Mouse (Mus musculus) forebrain, embryonic 12.5 days (tissue): ENCODE results near the gene Trdn. TPM values are rescaled to one million over a fixed set of nuclear protein-coding genes. Genes with fewer than 3 reads are reported as not detected.

Source experiments
- ATAC-seq: fragments of 200-750 bp; cut with Nextera tagmentation; 2 replicates; pipeline ENCODE4 v1.8.0; 2017; ENCODE audit warnings: moderate TSS enrichment; ENCODE audit not compliant: low FRiP score
- H3K27ac ChIP-seq: fragments of 300-500 bp; sonication (generic); 2 replicates; pipeline ENCODE4 v1.5.1; 2016; ENCODE audit warnings: mild to moderate bottlenecking
- H3K27me3 ChIP-seq: fragments of 300-500 bp; sonication (generic); 2 replicates; pipeline ENCODE4 v1.6.1; 2016; ENCODE audit warnings: mild to moderate bottlenecking
- H3K36me3 ChIP-seq: fragments of 300-500 bp; sonication (generic); replicated peaks from 2 replicates; pipeline ENCODE4 v1.6.1; 2016; ENCODE audit warnings: mild to moderate bottlenecking
- H3K4me1 ChIP-seq: fragments of 300-500 bp; sonication (generic); 2 replicates; pipeline ENCODE4 v1.6.1; 2016
- H3K4me2 ChIP-seq: fragments of 300-500 bp; sonication (generic); 2 replicates; pipeline ENCODE4 v1.6.1; 2016; ENCODE audit warnings: mild to moderate bottlenecking, moderate library complexity
- H3K4me3 ChIP-seq: fragments of 300-500 bp; sonication (generic); replicated peaks from 2 replicates; pipeline ENCODE4 v1.5.1; 2016; ENCODE audit warnings: mild to moderate bottlenecking
- H3K9ac ChIP-seq: fragments of 300-500 bp; sonication (generic); 2 replicates; pipeline ENCODE4 v1.6.1; 2016; ENCODE audit warnings: mild to moderate bottlenecking
- H3K9me3 ChIP-seq: fragments of 300-500 bp; sonication (generic); 2 replicates; pipeline ENCODE4 v1.6.1; 2016
- WGBS: fragments of 180-500 bp; shearing (Covaris S2); methylation state at CpG from one replicate; pipeline ENCODE4 v1.1.7; 2016; 5-methylcytosine and 5-hydroxymethylcytosine counted together
- polyA plus RNA-seq: library from polyadenylated mRNA; unstranded; fragments of >200 nt; fragmentation: Nextera tagmentation; extraction: Ambion mirVana; gene quantifications from 2 replicates; pipeline ENCODE4 v1.2.1, GENCODE M21; 2016

Gene Trdn
- 0.10 and 0.22 TPM in 2 replicates for polyA plus RNA-seq

- H3K4me2 ChIP-seq, result no peak within 1 kb of the TSS
- H3K27me3 ChIP-seq, result no peaks in the 10 kb centered on the region
- H3K4me1 ChIP-seq, result 0 out of 2 replicates have a peak, but pooled peaks cover 2% of the 10 kb centered on the region
- H3K9ac ChIP-seq, result no peak within 1 kb of the TSS
- no peak within 1 kb of the TSS for H3K27ac ChIP-seq
- ATAC-seq, result no peak
- H3K9me3 ChIP-seq, result no peaks in the 10 kb centered on the region
- 82% methylated on average over 1 of the region's 1 CpGs for WGBS
- no peaks in the 10 kb centered on the region for H3K36me3 ChIP-seq
- no peak within 1 kb of the TSS for H3K4me3 ChIP-seq
These were observed at the start of gene Trdn for GRCm38 (mm10) chr10:33080254-33080653. Gene Trdn (plus strand): TSS chr10:33080554.

GRCm38 (mm10) chr10:33060771-33061170 is 19.6 kb upstream of the Trdn start:
- no peaks in the 10 kb centered on the region for H3K36me3 ChIP-seq
- no peak overlapping the region for H3K27ac ChIP-seq
- no peak overlapping the region for H3K4me2 ChIP-seq
- no peak for ATAC-seq
- H3K9ac ChIP-seq, result no peak overlapping the region
- 93% methylated on average over 1 of the region's 1 CpGs for WGBS
- no peaks in the 10 kb centered on the region for H3K9me3 ChIP-seq
- H3K4me3 ChIP-seq, result no peak overlapping the region
- H3K4me1 ChIP-seq, result no peaks in the 10 kb centered on the region
- H3K27me3 ChIP-seq, result no peaks in the 10 kb centered on the region

- no peak for ATAC-seq
- no peaks in the 10 kb centered on the region for H3K4me1 ChIP-seq
- no peak overlapping the region for H3K9ac ChIP-seq
- H3K4me3 ChIP-seq, result no peak overlapping the region
- H3K27ac ChIP-seq, result no peak overlapping the region
- H3K4me2 ChIP-seq, result no peak overlapping the region
- H3K27me3 ChIP-seq, result no peaks in the 10 kb centered on the region
- H3K9me3 ChIP-seq, result no peaks in the 10 kb centered on the region
- WGBS, result 93% methylated on average over 1 of the region's 1 CpGs
- no peaks in the 10 kb centered on the region for H3K36me3 ChIP-seq
These were observed 14.8 kb upstream of the Trdn start for GRCm38 (mm10) chr10:33065566-33065965.

- no peaks in the 10 kb centered on the region for H3K27me3 ChIP-seq
These were observed 7.2 kb upstream of the Trdn start for GRCm38 (mm10) chr10:33073126-33073525.

GRCm38 (mm10) chr10:33082151-33082844 is 1.9 kb downstream of the Trdn start:
- Histone ChIP-seq H3K4me2 (no peak overlapping the region), H3K4me3 (no peak overlapping the region), H3K36me3 (no peaks in the 10 kb centered on the region), H3K4me1 (0 out of 2 replicates have a peak, but pooled peaks cover 2% of the 10 kb centered on the region), H3K9me3 (no peaks in the 10 kb centered on the region), H3K27ac (0 out of 2 replicates have a peak overlapping the region, but pooled peaks have one; percentile 36), H3K9ac (no peak overlapping the region), H3K27me3 (no peaks in the 10 kb centered on the region)
- WGBS, result 50% methylated on average over 2 of the region's 2 CpGs
- ATAC-seq, result no peak

More at GRCm38 (mm10) chr10:33073126-33073525, 7.2 kb upstream of the Trdn start:
- no peak overlapping the region for H3K9ac ChIP-seq
- H3K36me3 ChIP-seq, result no peaks in the 10 kb centered on the region
- no peak overlapping the region for H3K4me3 ChIP-seq
- no peaks in the 10 kb centered on the region for H3K9me3 ChIP-seq
- no peak overlapping the region for H3K27ac ChIP-seq
- ATAC-seq, result no peak
- H3K4me2 ChIP-seq, result no peak overlapping the region
- WGBS, result 81% methylated on average over 3 of the region's 3 CpGs
- H3K4me1 ChIP-seq, result no peaks in the 10 kb centered on the region

- WGBS, result 93% methylated on average over 1 of the region's 1 CpGs
- H3K36me3 ChIP-seq, result no peaks in the 10 kb centered on the region
- H3K9me3 ChIP-seq, result no peaks in the 10 kb centered on the region
- H3K27ac ChIP-seq, result no peak overlapping the region
- H3K27me3 ChIP-seq, result no peaks in the 10 kb centered on the region
- H3K4me1 ChIP-seq, result 0 out of 2 replicates have a peak, but pooled peaks cover 2% of the 10 kb centered on the region
- no peak overlapping the region for H3K4me2 ChIP-seq
- no peak overlapping the region for H3K9ac ChIP-seq
- ATAC-seq, result no peak
- H3K4me3 ChIP-seq, result no peak overlapping the region
These were observed 2.7 kb downstream of the Trdn start for GRCm38 (mm10) chr10:33082961-33083626.

GRCm38 (mm10) chr10:33083627-33084158 is 3.3 kb downstream of the Trdn start:
- Histone ChIP-seq H3K4me1 (0 out of 2 replicates have a peak, but pooled peaks cover 2% of the 10 kb centered on the region), H3K4me3 (no peak overlapping the region), H3K9ac (no peak overlapping the region), H3K27ac (no peak overlapping the region), H3K27me3 (no peaks in the 10 kb centered on the region), H3K9me3 (no peaks in the 10 kb centered on the region), H3K4me2 (no peak overlapping the region), H3K36me3 (no peaks in the 10 kb centered on the region)
- peak; percentile 58; the same call in 1 of the 2 replicates for ATAC-seq
- WGBS, result 70% methylated on average over 5 of the region's 5 CpGs

GRCm38 (mm10) chr10:33088403-33088802 is 8.0 kb downstream of the Trdn start:
- H3K4me1 ChIP-seq, result no peaks in the 10 kb centered on the region
- H3K27ac ChIP-seq, result no peak overlapping the region
- H3K4me2 ChIP-seq, result no peak overlapping the region
- H3K36me3 ChIP-seq, result no peaks in the 10 kb centered on the region
- H3K27me3 ChIP-seq, result no peaks in the 10 kb centered on the region
- ATAC-seq, result no peak
- no peak overlapping the region for H3K4me3 ChIP-seq
- H3K9me3 ChIP-seq, result no peaks in the 10 kb centered on the region
- H3K9ac ChIP-seq, result no peak overlapping the region

GRCm38 (mm10) chr10:33092400-33092799 is 12.0 kb downstream of the Trdn start:
- H3K4me3 ChIP-seq, result no peak overlapping the region
- WGBS, result 80% methylated on average over 1 of the region's 1 CpGs
- no peak overlapping the region for H3K4me2 ChIP-seq
- H3K9ac ChIP-seq, result no peak overlapping the region
- no peaks in the 10 kb centered on the region for H3K27me3 ChIP-seq
- H3K4me1 ChIP-seq, result no peaks in the 10 kb centered on the region
- H3K27ac ChIP-seq, result no peak overlapping the region
- no peak for ATAC-seq
- no peaks in the 10 kb centered on the region for H3K36me3 ChIP-seq
- no peaks in the 10 kb centered on the region for H3K9me3 ChIP-seq

GRCm38 (mm10) chr10:33107942-33108341 is 27.6 kb downstream of the Trdn start:
- H3K36me3 ChIP-seq, result no peaks in the 10 kb centered on the region
- H3K9ac ChIP-seq, result no peak overlapping the region
- no peaks in the 10 kb centered on the region for H3K9me3 ChIP-seq
- no peak overlapping the region for H3K4me3 ChIP-seq
- ATAC-seq, result peak; percentile 60; the same call in 1 of the 2 replicates
- H3K27ac ChIP-seq, result no peak overlapping the region
- H3K27me3 ChIP-seq, result no peaks in the 10 kb centered on the region
- no peaks in the 10 kb centered on the region for H3K4me1 ChIP-seq
- H3K4me2 ChIP-seq, result no peak overlapping the region

- no peaks in the 10 kb centered on the region for H3K9me3 ChIP-seq
- H3K27ac ChIP-seq, result no peak overlapping the region
- no peaks in the 10 kb centered on the region for H3K36me3 ChIP-seq
- H3K4me3 ChIP-seq, result no peak overlapping the region
- H3K4me1 ChIP-seq, result no peaks in the 10 kb centered on the region
- no peaks in the 10 kb centered on the region for H3K27me3 ChIP-seq
- H3K4me2 ChIP-seq, result no peak overlapping the region
- no peak for ATAC-seq
- no peak overlapping the region for H3K9ac ChIP-seq
These were observed 42.7 kb downstream of the Trdn start for GRCm38 (mm10) chr10:33123028-33123427.

- Histone ChIP-seq H3K27me3 (no peaks in the 10 kb centered on the region), H3K9me3 (no peaks in the 10 kb centered on the region), H3K4me3 (no peak overlapping the region), H3K27ac (no peak overlapping the region), H3K4me1 (no peaks in the 10 kb centered on the region), H3K36me3 (no peaks in the 10 kb centered on the region), H3K9ac (no peak overlapping the region), H3K4me2 (no peak overlapping the region)
- 86% methylated on average over 1 of the region's 1 CpGs for WGBS
- ATAC-seq, result no peak
These were observed 64.6 kb downstream of the Trdn start for GRCm38 (mm10) chr10:33144911-33145310.
